Mouse (Mus musculus): ENCODE measurements around the gene Gpcpd1. TPM values are rescaled to one million over a fixed set of nuclear protein-coding genes. Genes with fewer than 3 reads are reported as not detected.

Gene Gpcpd1
- total RNA-seq, 2 experiments from 2014 or later = 219 to 274 TPM

DNA sequence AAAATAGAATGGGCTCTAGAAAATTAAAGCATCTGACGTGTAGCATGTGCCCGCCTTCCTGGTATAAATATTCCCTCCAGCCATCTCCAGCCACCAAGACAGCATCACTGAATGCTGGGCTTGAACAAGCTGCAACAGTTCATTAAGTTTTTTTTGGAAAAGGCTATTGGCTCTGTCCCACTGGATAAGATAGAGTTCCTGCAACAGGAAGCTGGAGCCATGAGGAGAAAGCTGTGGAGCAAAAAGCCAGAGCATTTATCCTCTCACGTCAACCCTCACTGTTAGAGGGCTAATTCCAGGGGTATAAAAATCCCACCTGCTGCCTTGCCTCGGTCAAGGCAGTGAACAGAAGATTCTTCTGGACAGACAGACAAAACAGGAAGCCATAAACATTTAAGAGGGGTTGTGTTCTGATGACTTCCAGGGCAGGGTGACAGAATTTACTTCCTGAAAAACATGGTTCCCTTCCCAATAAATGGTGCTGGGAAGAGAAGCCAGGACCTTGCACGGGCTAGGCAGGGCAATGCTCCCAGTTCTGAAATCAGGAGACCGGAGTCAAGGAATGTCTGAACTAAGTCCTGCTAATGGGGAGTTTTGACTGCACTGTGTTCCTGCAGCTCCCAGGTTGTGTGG lies 2.5 kb upstream of the Gpcpd1 start:
- DNase-seq = peak in 1 of 2 experiments; percentile 41
- intact Hi-C loops (cut with DNase I) = no loop called here

GRCm38 (mm10) chr2:132586006-132586405 lies 1.5 kb downstream of the Gpcpd1 start:
- no peak for DNase-seq
- intact Hi-C loops (cut with DNase I) = no loop called here

DNA sequence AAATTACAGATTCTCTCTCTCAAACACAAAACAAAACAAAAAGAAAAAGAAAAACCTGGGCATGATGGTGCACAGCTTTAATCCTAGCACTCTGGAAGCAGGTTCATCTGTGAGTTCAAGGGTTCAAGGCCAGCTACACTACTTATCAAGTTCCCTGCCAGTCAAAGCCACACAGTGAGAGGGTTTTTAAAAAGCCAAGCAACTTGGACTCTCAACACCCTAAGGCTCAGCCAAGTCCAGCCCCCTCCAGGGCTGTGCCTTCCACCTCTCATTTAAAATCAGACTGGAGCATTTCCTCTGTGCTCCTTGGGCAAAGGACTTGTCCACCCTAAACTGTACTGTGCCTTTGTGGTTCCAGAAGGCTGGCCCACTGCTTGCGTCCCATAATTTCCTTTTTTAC lies 3.3 kb downstream of the Gpcpd1 start:
- intact Hi-C loops (cut with DNase I) = no loop called here
- DNase-seq = peak; percentile 36 to 37

- intact Hi-C loops (cut with DNase I) = no loop called here
- DNase-seq = no peak
These were observed 4.4 kb downstream of the Gpcpd1 start for GRCm38 (mm10) chr2:132583126-132583525.

GRCm38 (mm10) chr2:132582227-132582626 lies 5.3 kb downstream of the Gpcpd1 start:
- intact Hi-C loops (cut with DNase I) = no loop called here
- DNase-seq = peak; percentile 80 to 83

DNA sequence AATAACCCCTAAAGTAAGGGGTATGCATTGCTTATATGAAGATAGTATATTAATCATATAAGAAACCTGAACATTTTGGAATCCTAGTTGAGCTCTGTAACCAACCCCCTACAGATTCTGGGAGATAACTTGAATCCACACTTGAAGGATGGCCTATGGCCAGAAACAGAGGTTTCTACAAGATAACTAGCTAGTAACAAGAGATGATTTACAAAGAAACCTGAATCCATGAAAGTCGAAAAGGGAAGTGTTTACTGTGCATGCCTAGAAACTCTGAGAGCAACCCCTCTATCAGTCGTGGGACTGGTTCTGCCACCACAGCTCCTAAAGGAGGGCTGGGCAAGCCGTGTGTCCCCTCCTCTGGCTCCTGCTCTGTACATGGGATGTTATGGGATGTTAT lies 7.8 kb downstream of the Gpcpd1 start:
- intact Hi-C loops (cut with DNase I) = loop anchor here (2.0 to 5.0 kb wide), 2 partner anchors 53 to 107 kb away; partner anchors contain the start of gene Shld1
- DNase-seq = no peak

- intact Hi-C loops (cut with DNase I) = loop anchor here (2.0 to 5.0 kb wide), 2 partner anchors 54 to 108 kb away; partner anchors contain the start of gene Shld1
- DNase-seq = no peak
These were observed 8.8 kb downstream of the Gpcpd1 start for GRCm38 (mm10) chr2:132578711-132579110.

DNA sequence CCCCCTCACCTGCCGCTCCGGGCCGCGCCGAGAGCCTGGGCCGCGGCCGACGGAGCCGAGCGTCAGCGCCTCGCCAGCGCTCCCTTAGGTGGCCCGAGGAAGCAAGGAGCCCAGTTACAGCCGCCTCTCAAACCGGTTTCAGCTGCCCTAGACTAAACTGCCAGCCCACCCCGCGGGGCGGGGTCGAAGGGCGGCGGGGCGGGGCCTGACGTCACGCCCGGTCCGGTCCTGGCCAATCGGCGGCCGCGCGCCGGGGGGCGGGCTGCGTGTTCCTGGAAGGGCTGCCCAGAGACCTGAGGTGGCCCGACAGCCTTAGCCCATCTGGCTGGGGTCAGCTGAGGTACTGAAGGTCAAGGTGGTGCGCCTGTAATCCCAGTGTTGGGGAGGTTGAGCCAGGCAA lies 9.5 kb downstream of the Gpcpd1 start:
- peak; percentile 98 to 99 for DNase-seq
- intact Hi-C loops (cut with DNase I) = loop anchor here (2.0 to 5.0 kb wide), 2 partner anchors 54 to 109 kb away; partner anchors contain the start of gene Shld1

GRCm38 (mm10) chr2:132577431-132577981 lies 10.0 kb downstream of the Gpcpd1 start:
- DNase-seq = peak in 1 of 2 experiments; percentile 58
- intact Hi-C loops (cut with DNase I) = loop anchor here (5.0 kb wide), 1 partner anchor 55 kb away; no protein-coding TSS in a partner anchor

DNA sequence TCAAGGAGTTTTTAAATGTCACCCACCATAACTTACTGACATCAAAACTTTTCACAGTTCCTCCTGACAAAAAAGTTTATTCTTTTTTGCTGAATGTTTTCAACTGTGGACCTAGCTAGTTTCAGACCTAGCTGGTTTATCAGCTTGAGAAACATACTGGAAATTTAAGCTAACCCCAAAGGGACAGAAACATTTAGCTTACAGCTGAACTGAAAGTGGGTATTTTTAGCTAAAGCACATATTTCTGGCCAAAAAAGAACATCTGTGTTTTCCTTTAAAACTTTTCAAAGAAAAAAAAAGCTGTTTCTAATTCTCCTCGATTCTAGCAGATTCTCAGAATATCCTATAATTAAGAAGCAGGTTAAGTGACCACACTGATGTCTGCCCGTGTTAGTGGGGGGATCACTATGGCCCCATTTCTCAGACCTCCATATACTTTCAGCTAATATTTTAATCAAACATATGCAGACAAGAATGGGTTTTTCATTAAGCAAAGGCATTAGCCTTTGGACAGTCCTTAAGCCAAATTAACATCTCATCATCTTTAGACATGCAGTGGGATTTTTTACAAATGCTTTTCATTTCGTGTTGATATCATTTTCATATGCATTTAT lies 10.9 kb downstream of the Gpcpd1 start:
- intact Hi-C loops (cut with DNase I) = loop anchor here (5.0 kb wide), 1 partner anchor 56 kb away; no protein-coding TSS in a partner anchor
- no peak for DNase-seq

DNA sequence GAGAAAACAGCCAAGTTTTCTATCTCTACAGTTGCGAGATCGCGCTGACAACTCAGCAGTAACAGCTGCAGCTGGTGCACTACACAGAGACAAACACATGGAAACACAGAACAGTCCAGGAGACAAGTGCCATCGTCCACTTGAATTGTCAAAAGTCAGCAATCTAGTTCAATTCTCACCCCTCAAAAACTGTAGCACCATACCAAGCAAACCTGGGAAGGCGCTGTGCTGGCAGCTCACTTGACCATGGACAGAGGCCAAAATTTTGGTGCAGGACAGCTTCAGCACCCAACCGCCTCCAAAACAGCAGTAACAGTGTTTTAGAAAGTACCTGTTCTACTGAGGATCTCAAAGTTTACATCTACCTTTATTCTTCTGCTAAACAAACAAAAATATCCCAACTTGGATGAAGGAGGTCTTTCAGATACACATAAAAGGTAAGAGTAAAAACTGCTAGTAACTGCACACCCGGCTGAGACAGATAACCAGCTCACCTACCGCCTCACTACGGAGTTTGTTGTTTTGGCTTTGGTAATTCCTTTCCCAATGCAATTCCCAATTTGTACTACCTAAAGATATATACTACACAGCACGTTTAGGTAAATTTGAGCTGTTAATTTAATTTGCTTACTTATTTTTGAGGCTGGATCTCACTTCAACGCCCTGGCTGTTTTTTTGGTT lies 11.6 kb downstream of the Gpcpd1 start:
- intact Hi-C loops (cut with DNase I) = loop anchor here (5.0 kb wide), 1 partner anchor 56 kb away; no protein-coding TSS in a partner anchor
- peak; percentile 62 to 84 for DNase-seq

DNA sequence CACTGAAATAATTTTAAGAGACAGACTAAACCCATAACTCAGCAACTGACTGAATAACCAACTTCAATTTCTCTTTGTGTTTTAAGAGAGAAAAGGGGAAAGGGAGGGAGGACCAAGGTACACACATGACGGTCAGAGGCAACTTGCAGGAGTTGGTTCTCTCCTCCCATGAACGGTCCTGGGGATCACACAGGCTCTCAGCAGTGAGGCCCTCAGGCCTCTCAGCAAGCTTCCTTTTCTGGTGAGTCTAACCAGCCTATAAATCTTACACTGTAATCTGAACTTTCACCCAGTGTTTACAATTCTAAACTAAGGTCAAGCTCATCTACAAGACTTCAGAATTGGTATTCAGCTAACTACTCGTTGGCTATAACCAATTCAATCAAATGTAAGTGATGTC lies 12.3 kb downstream of the Gpcpd1 start:
- intact Hi-C loops (cut with DNase I) = loop anchor here (5.0 kb wide), 1 partner anchor 57 kb away; no protein-coding TSS in a partner anchor
- DNase-seq = no peak

- intact Hi-C loops (cut with DNase I) = no loop called here
- DNase-seq = no peak
These were observed 14.2 kb downstream of the Gpcpd1 start for GRCm38 (mm10) chr2:132573280-132573679.

GRCm38 (mm10) chr2:132572651-132573050 lies 14.9 kb downstream of the Gpcpd1 start:
- intact Hi-C loops (cut with DNase I) = no loop called here
- DNase-seq = no peak

DNA sequence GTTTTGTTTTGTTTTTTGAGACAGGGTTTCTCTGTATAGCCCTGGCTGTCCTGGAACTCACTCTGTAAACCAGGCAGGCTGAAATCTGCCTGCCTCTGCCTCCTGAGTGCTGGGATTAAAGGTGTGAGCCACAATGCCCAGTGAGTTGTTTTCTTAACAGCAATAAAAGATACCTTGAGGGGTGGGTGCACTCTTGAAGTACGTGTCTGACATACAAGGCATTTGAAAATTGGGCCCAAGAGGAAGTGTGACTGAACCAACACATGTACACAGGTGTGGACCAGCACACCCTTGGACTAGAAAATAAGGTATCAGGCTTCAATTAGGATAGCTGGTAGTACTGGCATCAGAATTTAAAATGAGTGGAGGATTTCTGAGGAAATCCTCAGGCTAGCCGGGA lies 16.2 kb downstream of the Gpcpd1 start:
- intact Hi-C loops (cut with DNase I) = no loop called here
- no peak for DNase-seq

- intact Hi-C loops (cut with DNase I) = no loop called here
- no peak for DNase-seq
These were observed 16.7 kb downstream of the Gpcpd1 start for GRCm38 (mm10) chr2:132570869-132571268.

- DNase-seq = no peak
- intact Hi-C loops (cut with DNase I) = no loop called here
These were observed 17.8 kb downstream of the Gpcpd1 start for GRCm38 (mm10) chr2:132569686-132570085.

GRCm38 (mm10) chr2:132567414-132567813 lies 20.1 kb downstream of the Gpcpd1 start:
- intact Hi-C loops (cut with DNase I) = no loop called here
- DNase-seq = no peak

DNA sequence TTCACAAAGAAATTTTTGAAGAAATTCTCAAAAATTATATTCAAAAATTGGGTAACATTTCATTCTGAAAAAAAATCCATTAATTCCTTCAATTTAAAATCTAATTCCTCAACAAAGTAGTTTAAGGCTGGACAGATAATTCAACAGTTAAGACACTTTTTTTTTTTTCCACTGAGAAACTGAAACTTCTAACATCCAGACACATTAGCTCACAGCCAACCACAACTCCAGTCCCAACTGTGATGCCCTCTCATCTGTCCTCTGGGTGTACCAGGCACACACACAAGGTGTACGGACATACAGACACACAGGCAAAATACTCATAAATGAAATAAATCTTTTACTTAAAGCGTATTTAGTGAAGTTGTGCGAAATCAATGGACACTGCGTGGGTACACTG lies 25.7 kb downstream of the Gpcpd1 start:
- intact Hi-C loops (cut with DNase I) = no loop called here
- no peak for DNase-seq

GRCm38 (mm10) chr2:132527864-132528263 lies 59.7 kb downstream of the Gpcpd1 start:
- intact Hi-C loops (cut with DNase I) = no loop called here
- peak in 1 of 2 experiments; percentile 18 for DNase-seq
